Mouse (Mus musculus) cerebellum, adult 9-10 months (tissue): ENCODE results near the gene Stmnd1.
"Not testable (repeated sequence)": the region's sequence is repeated elsewhere in the genome, so short reads cannot be mapped to it uniquely, and the experiment has no call there.

Experiments used
- DNase-seq: peaks from one replicate; pipeline ENCODE4 v3.0.0; 2022

Gene Stmnd1

DNA sequence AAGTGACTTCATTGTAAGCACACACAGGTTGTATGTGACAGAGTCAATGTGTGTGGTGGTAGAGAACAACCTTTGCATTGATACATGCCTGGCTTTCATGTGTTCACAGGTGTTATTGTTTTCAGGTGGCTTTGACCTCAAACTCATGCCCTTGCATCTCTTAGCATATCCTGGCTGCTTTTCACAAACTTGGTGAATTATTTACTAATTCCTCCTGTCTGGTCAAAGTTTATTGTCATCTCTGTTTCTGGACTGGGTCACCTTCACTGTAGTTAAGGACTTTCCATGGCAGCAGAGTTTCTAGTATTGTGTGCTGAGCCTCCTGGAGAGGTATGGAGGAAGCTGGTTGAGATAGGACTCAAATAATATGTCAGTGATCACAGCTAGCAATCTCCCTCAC is 20.8 kb downstream of the Stmnd1 start:
- DNase-seq: no peak

- DNase-seq: no peak
These were observed 24.2 kb downstream of the Stmnd1 start for GRCm38 (mm10) chr13:46297701-46298100.

- peak; percentile 81 for DNase-seq
These were observed 37.3 kb downstream of the Stmnd1 start for GRCm38 (mm10) chr13:46310790-46311189.

- DNase-seq: no peak
These were observed 39.7 kb downstream of the Stmnd1 start for GRCm38 (mm10) chr13:46313176-46313575.

DNA sequence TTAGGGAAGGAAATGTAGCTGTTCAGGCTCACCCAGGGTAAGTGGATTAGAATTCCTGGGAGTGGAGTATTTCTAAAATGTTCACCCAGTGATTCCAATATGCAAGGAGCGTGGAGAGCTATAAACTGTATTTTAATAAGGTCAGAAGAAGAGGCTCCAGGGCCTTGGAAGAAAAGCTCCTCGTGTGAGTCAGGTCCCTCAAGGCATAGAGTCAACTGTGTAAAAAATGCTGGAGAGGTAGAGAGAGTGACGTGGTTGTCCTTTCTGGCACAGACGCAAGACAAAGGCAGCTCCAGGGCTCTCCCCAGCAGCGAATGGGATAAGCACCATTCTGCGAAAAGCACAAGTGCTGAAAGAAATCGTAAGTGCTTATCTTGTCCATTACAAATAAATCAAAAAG is 41.6 kb downstream of the Stmnd1 start:
- no peak for DNase-seq

DNA sequence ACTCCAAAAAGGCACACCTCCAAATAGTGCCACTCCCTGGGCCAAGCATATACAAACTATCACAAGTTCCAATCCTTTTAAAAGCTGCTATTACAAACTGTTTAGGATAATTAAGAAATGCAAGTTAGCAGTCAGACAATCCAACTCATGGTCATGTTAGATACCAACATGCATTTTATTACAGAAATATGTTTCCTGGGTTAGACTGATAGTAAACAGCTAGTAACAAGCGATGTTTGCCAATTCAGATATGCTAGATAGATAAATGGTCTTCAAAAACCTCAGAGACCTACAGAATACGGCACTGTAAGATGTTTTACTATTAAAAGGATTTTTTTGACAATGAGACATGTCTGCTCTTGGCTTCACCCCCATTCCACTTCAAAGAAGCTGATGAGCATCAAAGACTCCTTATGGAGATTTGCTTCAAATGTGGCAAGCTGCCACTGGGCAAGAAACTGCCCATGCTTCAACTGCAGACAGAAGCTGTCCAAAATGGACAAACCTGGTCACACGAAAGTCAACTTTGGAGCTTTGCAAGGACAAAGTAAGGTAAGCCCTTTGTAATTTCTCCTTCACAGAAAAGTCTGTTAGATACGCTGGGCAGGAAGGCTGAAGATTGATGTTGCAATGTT is 52.9 kb downstream of the Stmnd1 start:
- no peak for DNase-seq

DNA sequence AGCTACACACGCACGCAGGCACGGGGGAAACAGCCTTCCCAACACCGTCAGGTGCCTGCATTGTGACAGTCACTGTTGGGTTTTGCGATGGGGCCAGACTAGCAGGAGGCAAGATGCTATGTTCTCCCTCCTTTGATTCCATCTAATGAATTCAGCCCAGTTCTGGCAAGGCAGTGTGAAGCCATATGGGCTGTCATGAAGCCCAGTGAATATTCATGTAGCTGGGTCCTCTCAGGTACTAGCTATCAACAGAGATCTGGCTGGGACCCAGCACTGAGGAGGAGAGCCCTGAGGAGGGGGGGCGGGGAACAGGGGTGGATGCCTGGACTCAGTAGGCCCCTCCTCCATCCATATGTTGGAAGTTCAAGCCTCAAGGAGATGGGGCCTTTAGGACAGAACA is 61.5 kb downstream of the Stmnd1 start:
- peak; percentile 98 for DNase-seq

DNA sequence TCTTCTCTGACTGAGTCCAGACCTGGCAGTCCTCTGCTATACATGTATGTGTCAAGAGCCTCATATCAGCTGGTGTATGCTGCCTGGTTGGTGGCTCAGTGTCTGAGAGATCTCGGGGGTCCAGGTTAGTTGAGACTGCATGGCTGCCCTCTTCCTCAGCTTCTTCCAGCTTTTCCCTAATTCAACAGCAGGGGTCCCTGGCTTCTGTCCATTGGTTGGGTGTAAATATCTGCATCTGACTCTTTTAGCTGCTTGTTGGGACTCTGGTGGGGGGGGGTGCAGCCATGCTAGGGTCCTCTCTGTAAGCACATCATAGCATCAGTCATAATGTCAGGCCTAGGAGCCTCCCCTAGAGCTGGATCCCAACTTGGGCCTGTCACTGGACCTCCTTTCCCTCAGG is 62.8 kb downstream of the Stmnd1 start:
- DNase-seq: not testable (repeated sequence)

DNA sequence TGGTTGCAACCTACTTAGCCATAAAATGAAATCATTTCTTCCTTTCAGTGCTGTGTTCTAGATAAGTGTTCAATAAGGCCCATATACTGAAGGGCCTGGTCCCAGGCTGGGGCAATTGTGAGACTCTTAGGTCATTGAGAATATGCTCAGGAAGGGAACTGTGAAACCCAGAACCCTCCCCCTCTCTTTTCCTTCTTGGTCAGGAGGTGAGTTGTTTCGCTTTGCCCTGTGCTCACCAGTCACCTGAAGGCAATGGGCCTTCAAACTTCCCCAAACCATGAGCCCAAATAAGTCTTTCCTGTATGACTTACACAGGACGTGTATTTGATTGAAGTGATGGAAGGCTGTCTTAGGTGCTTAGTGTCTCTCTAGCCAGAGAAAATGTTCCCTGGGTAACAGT is 64.3 kb downstream of the Stmnd1 start:
- no peak for DNase-seq

DNA sequence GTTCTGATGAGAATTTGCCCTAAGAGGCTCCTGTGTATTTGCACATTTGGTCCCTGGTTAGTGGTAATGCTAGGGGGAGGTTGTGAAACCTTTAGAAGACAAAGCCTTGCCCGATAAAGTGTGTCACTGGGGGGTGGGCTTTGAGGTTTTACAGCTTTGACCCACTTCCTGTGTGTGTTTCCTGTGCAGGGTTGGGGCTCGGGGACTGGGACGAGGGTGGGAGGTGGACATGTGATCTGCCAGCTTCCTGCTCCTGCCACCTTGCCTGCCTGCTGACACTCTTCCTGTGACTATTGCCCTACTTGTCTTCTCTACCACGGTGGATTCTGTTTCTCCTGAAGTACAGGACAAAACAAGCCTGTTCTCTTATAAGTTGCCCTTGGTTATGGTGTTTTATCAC is 66.4 kb downstream of the Stmnd1 start:
- DNase-seq: no peak

GRCm38 (mm10) chr13:46340583-46340982 is 67.1 kb downstream of the Stmnd1 start:
- DNase-seq: no peak

DNA sequence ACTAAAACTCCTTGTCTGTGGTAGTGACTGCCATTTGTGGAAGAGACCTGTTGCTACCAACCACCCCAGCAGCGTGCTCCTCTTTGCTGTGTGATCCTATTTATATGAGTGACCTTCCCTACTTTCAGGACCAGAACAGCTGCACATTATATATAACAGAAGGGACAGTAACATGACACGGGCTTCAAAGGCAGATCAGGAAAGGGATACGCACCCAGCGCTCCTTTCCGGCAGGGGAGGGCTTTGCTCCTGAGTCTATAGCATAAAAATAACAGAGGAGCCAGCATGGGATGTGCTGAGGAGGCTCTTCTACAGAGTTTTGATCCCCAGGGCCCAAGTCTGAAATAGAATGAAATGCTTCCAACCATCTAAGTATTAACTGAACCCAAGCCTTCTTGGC is 67.9 kb downstream of the Stmnd1 start:
- DNase-seq: no peak

GRCm38 (mm10) chr13:46343226-46343625 is 69.7 kb downstream of the Stmnd1 start:
- no peak for DNase-seq

DNA sequence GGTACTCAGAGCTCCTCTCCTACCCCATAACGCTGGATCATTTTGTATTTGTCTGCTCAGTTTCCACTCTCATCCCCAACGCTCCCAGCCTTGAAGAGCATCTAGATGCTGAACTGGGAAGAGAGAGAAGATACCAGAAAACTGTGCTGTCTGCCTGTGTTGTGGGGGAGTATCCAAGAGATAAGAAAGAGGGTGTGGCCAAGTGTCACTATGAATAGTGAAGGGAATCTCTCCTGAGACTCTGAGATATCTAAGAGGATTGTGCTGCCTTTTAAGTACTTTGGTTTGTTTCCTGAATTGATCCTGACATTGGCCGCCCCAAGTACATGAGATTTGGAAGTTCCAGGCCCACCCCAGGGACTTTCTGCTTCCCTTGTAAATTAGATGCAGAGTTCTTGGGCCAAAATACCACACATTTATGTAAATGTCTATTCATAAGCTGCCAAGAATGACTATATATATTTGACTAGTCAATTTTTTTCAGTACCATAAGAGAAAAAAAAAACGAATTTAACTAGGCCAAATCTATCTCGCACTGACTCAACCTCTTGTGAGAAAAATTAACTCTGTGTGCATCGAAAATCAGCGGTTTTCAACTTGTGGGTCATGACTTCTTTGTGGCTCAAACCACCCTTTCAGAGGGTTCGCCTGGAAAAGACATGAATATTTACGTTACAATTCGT is 73.5 kb downstream of the Stmnd1 start:
- no peak for DNase-seq

GRCm38 (mm10) chr13:46349664-46350063 is 76.1 kb downstream of the Stmnd1 start:
- DNase-seq: no peak
